Mouse (Mus musculus): Measurements from ENCODE around the gene Smg1. TPM values are rescaled to one million over a fixed set of nuclear protein-coding genes. Genes with fewer than 3 reads are reported as not detected.

The Smg1 gene
- polyA plus RNA-seq, 1 experiment from 2014 or later: 19.1 TPM

Other genes starting within 250 kb of the Smg1 start
- gene Rps15a, start 127.5 kb downstream of the Smg1 start, polyA plus RNA-seq (2015; fragmentation: Nextera tagmentation; extraction: Ambion mirVana): 632 and 719 TPM in 2 replicates
- gene Arl6ip1, start 114.0 kb downstream of the Smg1 start, polyA plus RNA-seq (2015; fragmentation: Nextera tagmentation; extraction: Ambion mirVana): 696 and 753 TPM in 2 replicates
- gene Syt17, start 204.6 kb upstream of the Smg1 start, polyA plus RNA-seq (2015; fragmentation: Nextera tagmentation; extraction: Ambion mirVana): 3.2 and 4.7 TPM in 2 replicates
- gene Itpripl2, start 248.3 kb upstream of the Smg1 start, polyA plus RNA-seq (2015; fragmentation: Nextera tagmentation; extraction: Ambion mirVana): 0.67 and 0.74 TPM in 2 replicates